Mouse (Mus musculus) Patski (cell line): ENCODE measurements around the gene Ceacam2. TPM values are rescaled to one million over a fixed set of nuclear protein-coding genes. Genes with fewer than 3 reads are reported as not detected.
"Not testable (repeated sequence)": the region's sequence is repeated elsewhere in the genome, so short reads cannot be mapped to it uniquely, and the experiment has no call there.

Experiments
- ATAC-seq: fragments of 100-300 bp; one replicate; pipeline ENCODE4 v1.8.0; 2021
- CTCF ChIA-PET: fragments of 350-600 bp; sonication (Branson Sonifier 250); formaldehyde crosslinking; loops from one replicate; lab custom pipeline; 2022; ENCODE audit warnings: inconsistent platforms; lab: Charles Lee
- POLR2A ChIA-PET: fragments of 350-600 bp; sonication (Branson Sonifier 250); formaldehyde crosslinking; loops from one replicate; lab custom pipeline; 2022; ENCODE audit warnings: antibody characterized with exemption, inconsistent platforms; lab: Charles Lee
- DNase-seq: peaks from one replicate; pipeline ENCODE4 v3.0.0-alpha.2; 2011; ENCODE audit warnings: low read depth, low spot score
- H3K27me3 ChIP-seq: fragments of 371-371 bp; one replicate; pipeline ENCODE4 v1.5.1; 2021
- CTCF ChIP-seq: fragments of 100-300 bp; IDR thresholded peaks from one replicate; pipeline ENCODE4 v1.5.1; 2021
- in situ Hi-C: fragments of 300-500 bp; cut with MboI; formaldehyde crosslinking; loops from 3 replicates; pipeline ENCODE4 v1.11.1; 2018; ENCODE audit warnings: low pct_unique_long_range_greater_than_20kb, mixed read lengths
- polyA plus RNA-seq: library from polyadenylated mRNA; unstranded; gene quantifications from one replicate; pipeline ENCODE4 v1.2.3, GENCODE M21; 2021

Gene Ceacam2
- polyA plus RNA-seq = 0.28 TPM

DNA sequence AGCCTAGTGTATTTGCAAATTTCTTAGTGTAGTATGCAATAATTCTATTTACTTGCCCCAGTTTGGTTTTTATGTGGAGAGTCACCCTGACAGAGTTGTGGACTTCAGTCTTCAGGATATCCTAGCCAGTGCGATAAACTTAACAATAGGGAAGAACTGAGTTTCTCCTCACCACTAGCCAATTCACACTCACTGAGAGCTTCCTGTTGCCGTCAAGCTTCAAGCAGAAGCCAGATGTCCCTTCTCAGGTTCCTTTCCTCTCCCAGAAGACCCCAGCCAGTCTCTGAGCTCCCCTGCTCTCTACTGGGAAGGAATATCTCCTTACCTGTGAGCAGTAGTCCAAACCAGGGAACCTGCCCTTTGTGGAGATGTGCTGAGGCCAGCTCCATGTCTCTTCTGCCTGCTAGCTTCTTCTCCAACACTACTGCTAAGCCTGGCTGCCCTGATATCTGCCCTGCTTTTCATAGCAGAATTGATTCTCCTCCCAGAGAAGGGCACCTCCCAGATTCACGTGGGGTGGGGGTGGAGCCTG lies at the start of gene Ceacam2:
Ceacam2 (minus strand) TSS at position 482 of the 532 bp plus-strand sequence.
- ATAC-seq, DNase-seq, H3K27me3 ChIP-seq, CTCF ChIA-PET, POLR2A ChIA-PET: not testable (repeated sequence)
- in situ Hi-C loops = loop anchor here (5.0 kb wide), 1 partner anchor 62 kb away; the partner anchor contains the start of gene Ceacam1

DNA sequence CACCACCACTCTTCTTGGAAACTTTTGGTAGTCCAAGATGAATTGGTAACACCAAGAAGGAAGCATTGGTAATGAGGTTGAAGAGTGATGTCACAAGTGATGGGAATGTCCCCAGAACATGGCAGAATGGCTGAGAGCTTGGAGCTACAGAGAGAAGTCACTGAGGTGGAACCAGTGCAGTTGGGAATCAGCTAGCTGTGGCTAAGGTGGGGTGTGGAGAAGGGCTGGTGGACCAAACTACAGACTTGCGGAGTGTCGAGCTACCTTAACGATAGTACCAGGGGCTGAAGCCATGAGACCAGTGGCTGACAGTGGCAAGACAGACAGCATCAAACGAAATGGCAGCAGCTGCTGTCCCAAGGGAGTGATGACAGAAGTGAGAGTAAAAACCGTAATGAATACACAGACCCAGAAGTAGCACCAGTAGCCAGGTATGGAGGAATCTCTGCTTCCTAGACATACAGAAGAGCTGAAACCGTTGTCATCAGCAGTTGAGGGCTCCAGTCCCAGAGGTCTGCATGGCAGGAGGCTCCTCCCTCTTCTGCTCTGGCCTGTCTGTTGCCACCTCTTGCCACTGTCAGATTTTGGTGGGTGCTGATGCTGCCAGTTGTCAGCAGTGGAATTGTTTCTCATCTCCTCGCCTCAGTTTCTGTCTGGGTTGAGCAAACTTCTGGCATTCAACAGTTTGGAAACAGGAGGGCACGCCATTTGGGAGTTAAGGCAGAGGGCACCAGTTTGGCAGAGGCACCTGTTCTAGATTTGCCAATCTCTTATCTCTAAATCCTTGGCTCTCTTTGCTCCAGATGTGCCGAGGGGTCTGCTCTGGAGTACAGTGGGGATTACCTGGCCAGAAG lies 45.9 kb upstream of the Ceacam2 start:
- ATAC-seq = no peak
- no peak for DNase-seq
- no peak for TF ChIP-seq CTCF
- peaks cover 23% of the 10 kb centered on the region for H3K27me3 ChIP-seq
- CTCF ChIA-PET = no interaction called here
- in situ Hi-C loops = loop anchor here (25.0 kb wide), 1 partner anchor 398 kb away; the partner anchor contains the start of gene Pou2f2
- POLR2A ChIA-PET = no interaction called here

DNA sequence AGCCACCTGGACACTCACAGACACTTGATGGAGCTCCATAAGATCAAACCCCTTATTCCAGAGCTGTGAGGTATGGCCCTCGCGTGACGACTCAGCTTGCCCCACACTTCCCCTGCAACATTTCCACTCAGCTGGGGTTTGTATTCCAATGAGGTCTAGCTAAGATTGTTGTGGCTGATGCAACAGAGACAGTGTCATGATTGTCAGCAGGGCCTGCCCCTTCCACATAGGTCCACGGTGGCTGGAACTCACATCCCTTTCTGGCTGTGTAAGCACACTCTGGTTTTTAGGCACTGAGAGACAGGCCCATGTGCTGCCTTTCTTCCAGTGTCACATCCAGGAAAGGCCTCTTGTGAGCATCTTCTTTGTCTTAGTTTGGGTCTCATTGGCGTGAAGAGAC lies 45.0 kb upstream of the Ceacam2 start:
- DNase-seq (no peak), ATAC-seq (no peak)
- ChIA-PET CTCF (interaction anchor here (1.6 kb wide), 1 partner anchor 9 kb away, joined by 5 read pairs; no protein-coding TSS in a partner anchor), POLR2A (no interaction called here)
- TF ChIP-seq CTCF = no peak
- in situ Hi-C loops = loop anchor here (25.0 kb wide), 1 partner anchor 397 kb away; the partner anchor contains the start of gene Pou2f2
- H3K27me3 ChIP-seq = peaks cover 23% of the 10 kb centered on the region

DNA sequence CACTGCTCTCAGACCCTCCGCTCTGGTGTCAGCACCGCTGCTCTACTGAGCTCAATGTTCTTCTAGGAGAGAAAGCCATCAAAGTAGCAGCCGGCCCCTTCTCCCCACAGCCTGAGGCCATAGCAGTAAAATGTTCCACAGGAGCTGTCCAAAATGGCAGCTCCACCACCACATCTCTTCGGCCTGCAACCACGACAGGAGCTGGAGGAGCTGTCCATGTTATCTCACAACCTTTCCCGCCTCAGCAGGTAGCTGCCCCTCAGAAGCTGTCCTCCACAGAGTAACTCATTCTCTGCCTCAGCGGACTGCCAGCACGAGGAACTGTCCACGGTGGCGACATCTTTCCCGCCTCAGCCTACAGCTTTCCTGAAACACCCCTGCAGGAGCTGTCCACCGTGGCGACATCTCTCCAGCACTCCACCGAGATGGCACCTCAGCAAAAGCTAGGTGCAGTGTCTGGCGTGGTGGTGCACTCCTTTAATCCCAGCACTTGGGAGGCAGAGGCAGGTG lies 42.7 kb upstream of the Ceacam2 start:
- peaks cover 27% of the 10 kb centered on the region for H3K27me3 ChIP-seq
- ChIA-PET CTCF (interaction anchor here (0.9 to 1.0 kb wide), 3 partner anchors 100 to 374 kb away, joined by 3 to 4 read pairs (median 4); no protein-coding TSS in a partner anchor), POLR2A (no interaction called here)
- ATAC-seq (no peak), DNase-seq (no peak)
- in situ Hi-C loops = loop anchor here (25.0 kb wide), 1 partner anchor 395 kb away; the partner anchor contains the start of gene Pou2f2
- no peak for TF ChIP-seq CTCF

DNA sequence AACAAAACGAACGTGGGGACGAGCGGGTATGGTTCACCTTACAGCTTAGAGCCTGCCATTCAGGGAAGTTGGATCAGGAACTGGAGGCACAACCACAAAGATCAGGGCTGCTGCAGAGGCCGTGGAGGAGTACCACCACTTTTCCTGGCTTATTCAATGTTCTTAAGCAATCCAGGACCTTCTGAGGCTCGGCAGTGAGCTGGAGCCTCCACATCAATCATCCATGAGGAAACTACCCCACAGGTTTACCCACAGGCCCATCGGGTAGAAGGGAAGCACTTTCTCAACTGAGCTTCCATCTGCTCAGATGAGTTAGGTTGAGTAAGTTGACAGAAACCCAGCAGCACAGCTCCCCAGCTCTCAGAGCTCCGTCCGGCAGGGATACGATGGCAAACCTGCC lies 39.8 kb upstream of the Ceacam2 start:
- ChIA-PET POLR2A (no interaction called here), CTCF (no interaction called here)
- TF ChIP-seq CTCF = no peak
- in situ Hi-C loops = loop anchor here (25.0 kb wide), 1 partner anchor 392 kb away; the partner anchor contains the start of gene Pou2f2
- no peak for ATAC-seq
- DNase-seq = no peak
- peaks cover 24% of the 10 kb centered on the region for H3K27me3 ChIP-seq

DNA sequence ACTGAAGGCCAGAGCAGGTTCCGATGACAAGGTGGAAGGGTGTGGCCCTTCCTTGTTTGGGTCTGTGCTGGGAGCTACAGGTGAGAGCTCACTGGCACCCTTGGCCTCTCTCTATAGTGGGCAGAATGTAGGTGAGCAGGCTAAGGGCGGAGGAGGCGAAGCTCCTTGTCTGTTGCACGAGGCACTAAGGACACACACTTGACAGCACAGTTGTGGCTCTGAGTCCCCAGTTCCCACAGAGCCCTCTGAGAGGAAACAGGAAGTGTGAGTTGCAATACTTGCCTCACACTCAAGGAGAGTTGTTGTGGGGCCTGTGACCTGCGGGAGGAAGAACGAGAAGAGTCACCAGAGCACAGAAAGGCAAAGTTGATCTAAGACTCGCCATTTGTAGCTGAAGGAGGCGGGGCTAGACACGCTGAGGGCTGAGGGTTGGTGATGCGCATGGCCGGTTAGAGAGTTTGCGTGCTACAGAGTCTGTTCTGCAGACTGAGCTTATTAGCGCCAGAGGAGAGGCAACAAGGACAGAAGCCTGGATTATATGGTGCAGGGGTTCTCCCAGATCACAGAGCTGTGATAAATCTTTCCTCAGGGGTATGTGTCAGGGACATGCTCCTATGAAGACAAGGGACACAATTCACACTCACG lies 37.3 kb upstream of the Ceacam2 start:
- POLR2A ChIA-PET, CTCF ChIA-PET, DNase-seq: not testable (repeated sequence)
- ATAC-seq = peak; percentile 65
- peaks cover 16% of the 10 kb centered on the region for H3K27me3 ChIP-seq
- in situ Hi-C loops = loop anchor here (25.0 kb wide), 1 partner anchor 390 kb away; the partner anchor contains the start of gene Pou2f2

DNA sequence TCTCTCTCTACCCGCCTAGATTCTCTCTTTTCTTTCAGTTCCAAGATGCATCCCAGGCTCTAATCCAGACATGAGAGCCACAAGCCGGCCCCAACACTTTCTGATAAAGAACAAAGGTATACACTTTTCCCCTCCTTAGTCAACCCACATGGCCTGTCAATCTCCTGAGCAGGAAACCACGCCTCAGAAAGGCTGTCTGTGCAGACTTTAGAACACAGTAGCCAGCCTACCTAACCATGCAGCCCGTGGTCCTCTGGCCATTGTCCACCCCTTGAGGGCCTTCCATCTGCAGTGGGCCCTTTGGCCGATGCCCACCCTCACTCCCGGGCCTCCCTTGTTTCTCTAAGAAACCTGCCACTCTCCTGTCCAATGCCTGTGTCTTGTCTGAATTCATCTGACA lies 36.7 kb upstream of the Ceacam2 start:
- ATAC-seq, CTCF ChIA-PET, POLR2A ChIA-PET, DNase-seq: not testable (repeated sequence)
- in situ Hi-C loops = loop anchor here (25.0 kb wide), 1 partner anchor 389 kb away; the partner anchor contains the start of gene Pou2f2
- peaks cover 10% of the 10 kb centered on the region for H3K27me3 ChIP-seq

DNA sequence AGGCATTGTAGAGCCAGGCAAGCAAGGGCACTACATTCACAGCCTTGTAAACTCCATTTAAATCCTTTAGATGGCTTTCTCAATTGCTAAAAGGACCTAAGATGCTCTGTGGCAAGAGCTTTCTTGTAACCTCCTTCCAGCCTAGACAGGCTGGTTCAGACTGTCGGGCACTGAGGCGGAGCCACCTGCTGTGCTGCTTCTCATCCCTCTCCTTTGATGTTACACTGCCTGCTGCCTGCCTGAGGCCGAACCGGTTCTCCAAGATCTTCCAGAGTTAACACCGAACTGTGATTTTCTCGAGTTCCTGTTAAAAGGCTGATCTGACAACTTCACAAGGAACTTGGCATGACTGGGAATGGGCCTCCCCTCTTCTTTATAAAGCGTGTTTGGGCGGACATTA lies 36.2 kb upstream of the Ceacam2 start:
- no peak for TF ChIP-seq CTCF
- in situ Hi-C loops = loop anchor here (25.0 kb wide), 1 partner anchor 389 kb away; the partner anchor contains the start of gene Pou2f2
- DNase-seq = no peak
- no peak for ATAC-seq
- CTCF ChIA-PET = no interaction called here
- POLR2A ChIA-PET = no interaction called here
- H3K27me3 ChIP-seq = peaks cover 6% of the 10 kb centered on the region

DNA sequence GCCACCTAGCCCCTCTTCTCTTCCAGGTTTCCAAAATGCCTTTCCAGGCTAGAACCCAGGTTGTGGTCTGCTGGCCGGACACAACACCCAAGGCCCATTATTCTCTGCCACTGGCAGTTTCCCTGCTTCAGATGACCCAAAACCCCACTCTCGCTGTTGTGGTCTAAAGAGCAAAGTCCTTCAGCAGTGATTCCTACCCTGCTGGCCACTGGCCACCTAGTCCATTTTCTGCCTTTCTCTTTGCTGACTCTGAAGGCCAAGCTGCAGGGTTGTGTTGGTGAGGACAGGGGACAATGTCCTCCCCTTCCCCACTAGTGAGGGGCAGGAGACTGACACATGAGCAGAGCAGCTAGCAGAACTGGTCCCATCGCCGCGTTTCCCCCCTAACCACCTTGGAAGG lies 35.4 kb upstream of the Ceacam2 start:
- POLR2A ChIA-PET = no interaction called here
- CTCF ChIA-PET = no interaction called here
- H3K27me3 ChIP-seq = peaks cover 5% of the 10 kb centered on the region
- no peak for DNase-seq
- TF ChIP-seq CTCF = no peak
- in situ Hi-C loops = loop anchor here (25.0 kb wide), 1 partner anchor 388 kb away; the partner anchor contains the start of gene Pou2f2
- ATAC-seq = no peak

DNA sequence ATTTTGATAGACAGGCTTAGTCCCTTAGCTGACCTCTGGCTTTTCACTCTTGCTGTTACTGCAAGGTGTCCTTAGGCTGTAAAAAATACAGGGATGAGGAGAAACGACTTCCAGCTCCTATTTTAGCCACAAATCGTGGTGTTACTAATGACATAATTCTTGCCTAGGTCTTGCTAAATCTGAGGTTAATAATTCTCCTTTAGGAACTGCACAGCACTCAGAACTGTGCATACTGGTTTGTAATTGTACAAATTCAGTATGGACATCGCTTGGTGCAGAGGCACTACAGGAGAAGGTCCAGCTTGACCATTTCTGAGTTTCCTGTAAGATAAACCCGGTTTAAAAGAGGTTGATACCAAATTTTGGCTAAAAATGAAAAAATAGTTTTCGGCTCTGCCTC lies 34.1 kb upstream of the Ceacam2 start:
- in situ Hi-C loops, CTCF ChIA-PET, DNase-seq, H3K27me3 ChIP-seq, POLR2A ChIA-PET, ATAC-seq: not testable (repeated sequence)
